Mouse (Mus musculus) forebrain, postnatal 0 days (tissue): ENCODE results near the gene Numb. TPM values are rescaled to one million over a fixed set of nuclear protein-coding genes. Genes with fewer than 3 reads are reported as not detected.

Experiments
- ATAC-seq: fragments of 200-750 bp; cut with Nextera tagmentation; 2 replicates; pipeline ENCODE4 v1.8.0; 2017; ENCODE audit warnings: mild to moderate bottlenecking, moderate library complexity
- DNase-seq: peaks from one replicate; pipeline ENCODE4 v3.0.0-alpha.2; 2015
- H3K27ac ChIP-seq: fragments of 300-500 bp; sonication (generic); 2 replicates; pipeline ENCODE4 v1.5.1; 2014; ENCODE audit warnings: low read depth, mild to moderate bottlenecking, antibody characterized with exemption, low read length, moderate library complexity, mixed read lengths
- H3K27me3 ChIP-seq: fragments of 300-500 bp; sonication (generic); 2 replicates; pipeline ENCODE4 v1.6.1; 2014; ENCODE audit warnings: mild to moderate bottlenecking, low read length, mixed read lengths; ENCODE audit not compliant: insufficient read depth
- H3K36me3 ChIP-seq: fragments of 300-500 bp; sonication (generic); 2 replicates; pipeline ENCODE4 v1.6.1; 2014; ENCODE audit warnings: mild to moderate bottlenecking, moderate library complexity; ENCODE audit not compliant: insufficient read depth
- H3K4me1 ChIP-seq: fragments of 300-500 bp; sonication (generic); 2 replicates; pipeline ENCODE4 v1.6.1; 2014; ENCODE audit warnings: antibody characterized with exemption; ENCODE audit not compliant: insufficient read depth
- H3K4me2 ChIP-seq: fragments of 300-500 bp; sonication (generic); 2 replicates; pipeline ENCODE4 v1.6.1; 2014; ENCODE audit warnings: low read depth, mild to moderate bottlenecking, moderate library complexity
- H3K4me3 ChIP-seq: fragments of 300-500 bp; sonication (generic); 2 replicates; pipeline ENCODE4 v1.5.1; 2014; ENCODE audit warnings: low read depth, low read length, mixed read lengths
- H3K9ac ChIP-seq: fragments of 300-500 bp; sonication (generic); 2 replicates; pipeline ENCODE4 v1.6.1; 2014; ENCODE audit warnings: mild to moderate bottlenecking
- H3K9me3 ChIP-seq: fragments of 300-500 bp; sonication (generic); 2 replicates; pipeline ENCODE4 v1.6.1; 2016; ENCODE audit warnings: low read length
- CTCF ChIP-seq: sonication (generic); IDR thresholded peaks from 2 replicates; pipeline ENCODE4 v1.5.1; 2016; ENCODE audit warnings: antibody characterized with exemption, control low read depth, low read depth
- WGBS: fragments of 180-500 bp; shearing (Covaris S2); extraction: QIAGEN DNeasy Blood & Tissue Kit; methylation state at CpG from one replicate; pipeline ENCODE4 v1.1.7; 2014; 5-methylcytosine and 5-hydroxymethylcytosine counted together
- polyA plus RNA-seq: library from polyadenylated mRNA; unstranded; fragments of >200 nt; fragmentation: Nextera tagmentation; extraction: Ambion mirVana; gene quantifications from 2 replicates; pipeline ENCODE4 v1.2.1, GENCODE M21; 2015
- total RNA-seq: library from RNA; depleted of rRNA; stranded (reverse); fragments of >200 nt; gene quantifications from 2 replicates; pipeline ENCODE4 v1.2.3, GENCODE M21; 2014

Gene Numb
- total and polyA plus RNA-seq, 2 experiments from 2014 or later = 9.0 to 12.4 TPM

GRCm38 (mm10) chr12:83922724-83923485 is 1.2 kb upstream of the Numb start:
- ATAC-seq (no peak), DNase-seq (no peak)
- Histone ChIP-seq H3K9ac (no peak overlapping the region), H3K27me3 (no peaks in the 10 kb centered on the region), H3K36me3 (no peaks in the 10 kb centered on the region), H3K27ac (no peak overlapping the region), H3K9me3 (no peaks in the 10 kb centered on the region), H3K4me1 (peaks cover 6% of the 10 kb centered on the region; the same call in 1 of the 2 replicates), H3K4me3 (peak overlapping the region; percentile 95), H3K4me2 (peak overlapping the region; percentile 94)
- 28% methylated on average over 8 of the region's 8 CpGs for WGBS
- no peak for TF ChIP-seq CTCF

GRCm38 (mm10) chr12:83920721-83921441 is 853 bp downstream of the Numb start:
- Histone ChIP-seq H3K36me3 (no peaks in the 10 kb centered on the region), H3K27ac (peak overlapping the region; percentile 37), H3K4me2 (peak overlapping the region; percentile 94), H3K9me3 (no peaks in the 10 kb centered on the region), H3K9ac (peak overlapping the region; percentile 62), H3K27me3 (no peaks in the 10 kb centered on the region), H3K4me3 (peak overlapping the region; percentile 95), H3K4me1 (peaks cover 6% of the 10 kb centered on the region; the same call in 1 of the 2 replicates)
- 1% methylated on average over 31 of the region's 31 CpGs for WGBS
- no peak for TF ChIP-seq CTCF
- DNase-seq (peak; percentile 7), ATAC-seq (no peak)

DNA sequence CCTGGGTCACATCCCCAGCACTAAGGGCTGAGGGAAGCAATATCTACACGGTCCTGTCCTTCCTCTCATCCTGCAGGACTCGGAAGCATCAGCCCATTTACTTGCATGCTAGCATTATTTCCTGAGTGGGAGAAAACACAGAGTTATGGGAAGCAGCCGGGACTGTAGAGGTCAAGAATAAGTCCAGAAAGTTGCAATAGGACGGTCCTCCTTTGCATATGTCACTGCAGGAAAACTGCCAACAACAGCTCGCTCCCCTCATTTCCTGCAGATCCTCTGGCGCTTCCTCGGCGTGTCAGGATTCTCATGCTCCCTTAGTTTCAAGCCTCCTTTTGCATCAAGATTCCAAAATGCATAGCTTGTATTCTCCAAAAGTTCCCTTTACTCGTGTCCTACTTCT is 4.8 kb downstream of the Numb start:
- Histone ChIP-seq H3K27ac (no peak overlapping the region), H3K9me3 (no peaks in the 10 kb centered on the region), H3K36me3 (no peaks in the 10 kb centered on the region), H3K4me2 (no peak overlapping the region), H3K4me1 (peaks cover 6% of the 10 kb centered on the region; the same call in 1 of the 2 replicates), H3K4me3 (no peak overlapping the region), H3K9ac (no peak overlapping the region), H3K27me3 (no peaks in the 10 kb centered on the region)
- ATAC-seq (no peak), DNase-seq (no peak)
- TF ChIP-seq CTCF = no peak
- WGBS = 80% methylated on average over 9 of the region's 9 CpGs

DNA sequence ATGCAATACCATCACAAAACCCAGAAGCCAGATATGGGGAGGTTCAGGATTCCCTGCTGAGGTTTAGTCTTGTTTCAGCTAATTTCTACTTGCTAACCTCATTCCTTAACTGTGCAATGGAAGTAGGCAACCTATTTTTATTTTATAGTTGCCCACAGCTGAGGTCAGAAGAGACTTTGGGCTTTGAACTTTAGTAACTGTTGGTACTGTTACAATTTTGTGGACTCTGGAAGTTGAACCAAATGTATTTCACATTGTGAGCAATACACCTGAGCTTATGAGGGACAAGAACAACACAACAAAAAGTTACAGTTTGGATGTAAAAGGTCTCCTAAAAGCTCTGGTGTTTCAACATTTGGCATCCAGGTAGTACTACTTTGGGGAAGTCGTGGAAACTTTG is 6.9 kb downstream of the Numb start:
- 92% methylated on average over 1 of the region's 1 CpGs for WGBS
- Histone ChIP-seq H3K4me2 (no peak overlapping the region), H3K27me3 (no peaks in the 10 kb centered on the region), H3K4me3 (no peak overlapping the region), H3K36me3 (no peaks in the 10 kb centered on the region), H3K27ac (no peak overlapping the region), H3K4me1 (no peaks in the 10 kb centered on the region), H3K9me3 (no peaks in the 10 kb centered on the region), H3K9ac (no peak overlapping the region)
- no peak for TF ChIP-seq CTCF
- ATAC-seq (no peak), DNase-seq (no peak)

GRCm38 (mm10) chr12:83914202-83914740 is 7.5 kb downstream of the Numb start:
- 76% methylated on average over 4 of the region's 4 CpGs for WGBS

GRCm38 (mm10) chr12:83910451-83910850 is 11.3 kb downstream of the Numb start:
- ATAC-seq (no peak), DNase-seq (no peak)
- TF ChIP-seq CTCF = no peak
- H3K27ac ChIP-seq = no peak overlapping the region
- H3K27me3 ChIP-seq = no peaks in the 10 kb centered on the region
- H3K9ac ChIP-seq = no peak overlapping the region
- 88% methylated on average over 2 of the region's 2 CpGs for WGBS
- no peaks in the 10 kb centered on the region for H3K9me3 ChIP-seq
- no peak overlapping the region for H3K4me3 ChIP-seq
- no peaks in the 10 kb centered on the region for H3K36me3 ChIP-seq
- no peaks in the 10 kb centered on the region for H3K4me1 ChIP-seq
- no peak overlapping the region for H3K4me2 ChIP-seq

More at GRCm38 (mm10) chr12:83914202-83914740, 7.5 kb downstream of the Numb start:
- no peaks in the 10 kb centered on the region for H3K9me3 ChIP-seq
- H3K36me3 ChIP-seq = no peaks in the 10 kb centered on the region
- no peak overlapping the region for H3K9ac ChIP-seq
- no peaks in the 10 kb centered on the region for H3K4me1 ChIP-seq
- no peak overlapping the region for H3K4me3 ChIP-seq
- TF ChIP-seq CTCF = no peak
- H3K4me2 ChIP-seq = no peak overlapping the region
- DNase-seq (no peak), ATAC-seq (no peak)
- H3K27me3 ChIP-seq = no peaks in the 10 kb centered on the region
- H3K27ac ChIP-seq = no peak overlapping the region

GRCm38 (mm10) chr12:83892926-83893325 is 28.8 kb downstream of the Numb start:
- Histone ChIP-seq H3K27ac (no peak overlapping the region), H3K9me3 (no peaks in the 10 kb centered on the region), H3K4me1 (no peaks in the 10 kb centered on the region), H3K4me2 (no peak overlapping the region), H3K27me3 (no peaks in the 10 kb centered on the region), H3K9ac (no peak overlapping the region), H3K4me3 (no peak overlapping the region), H3K36me3 (no peaks in the 10 kb centered on the region)
- TF ChIP-seq CTCF = no peak
- DNase-seq (no peak), ATAC-seq (no peak)
- WGBS = 100% methylated on average over 1 of the region's 1 CpGs
